Mouse (Mus musculus): ENCODE results near the gene Ldb3.
A peak's percentile ranks its signal among the peaks of the same experiment; 100 is the strongest.

The Ldb3 gene

DNA sequence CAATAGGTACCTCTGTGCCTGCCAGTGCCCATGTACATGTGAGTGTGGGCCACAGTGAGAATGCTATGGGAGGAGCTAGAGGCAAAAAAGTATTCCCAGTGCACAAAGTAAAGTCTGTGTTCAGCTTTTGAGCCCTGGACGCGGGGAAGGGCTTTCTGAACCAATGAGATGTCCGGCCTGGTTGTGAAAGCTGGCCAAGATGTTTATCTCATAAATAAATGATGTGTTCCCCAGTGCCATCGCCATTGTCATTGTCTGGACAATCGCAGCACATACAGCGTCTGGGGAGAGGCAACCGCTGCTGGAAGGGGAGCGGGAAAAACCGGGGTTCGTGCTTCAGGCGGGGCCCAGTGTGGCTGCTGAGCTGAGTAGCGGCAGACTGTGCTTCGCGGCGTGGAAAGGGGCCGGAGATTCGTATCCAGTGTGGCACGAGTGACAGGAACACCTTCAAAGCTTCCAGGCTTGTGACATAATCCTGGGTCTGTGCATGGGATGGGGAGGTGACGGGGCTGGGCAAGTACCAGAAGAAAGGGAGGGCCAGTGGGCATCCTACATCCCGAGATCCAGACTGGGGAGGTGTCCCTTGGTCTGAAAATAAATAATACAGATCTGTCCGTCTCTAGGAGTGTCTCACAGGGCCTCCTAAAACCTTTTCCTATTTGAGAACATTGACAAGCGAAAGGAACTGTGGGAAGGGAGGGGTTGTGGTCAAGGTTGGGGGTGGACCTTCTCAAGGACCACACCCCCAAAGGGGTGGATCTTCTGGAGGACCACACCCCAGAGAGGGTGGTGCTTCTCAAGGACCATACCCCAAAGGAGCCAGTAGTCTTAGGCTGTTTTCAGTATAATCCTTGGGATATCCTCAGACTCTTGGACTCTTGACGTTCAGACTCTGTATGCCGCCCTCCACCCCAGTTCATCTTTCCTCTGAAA, 2.5 kb upstream of the Ldb3 start:
- DNase-seq (ENCODE audit: low read depth, low spot score) = no peak

DNA sequence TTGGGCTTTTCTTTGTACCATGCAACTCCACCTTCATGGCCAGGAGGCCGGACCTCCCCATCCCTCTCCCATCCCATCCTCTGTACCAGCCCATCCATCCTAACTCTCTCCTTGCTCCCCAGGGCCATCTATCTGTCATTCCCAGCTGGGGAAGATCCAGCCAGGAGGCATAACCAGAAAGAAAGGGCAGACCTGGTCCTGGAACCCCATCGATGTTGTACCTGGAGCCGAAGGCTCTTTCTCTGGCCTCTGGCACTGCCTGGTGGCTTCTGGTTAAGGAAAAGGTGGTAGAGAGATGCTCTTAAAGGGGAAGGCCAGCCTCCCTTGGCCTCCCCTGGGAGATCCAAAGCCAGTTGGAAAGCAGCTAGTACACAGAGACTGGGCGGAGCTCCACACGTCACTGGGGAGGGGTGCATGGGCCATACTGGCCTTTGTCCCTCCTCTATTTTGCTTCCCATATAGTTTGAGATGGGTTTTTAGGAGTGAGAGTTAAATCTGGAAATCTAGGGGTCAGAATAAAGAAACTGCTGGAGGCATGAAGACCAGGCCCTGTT, 1.6 kb upstream of the Ldb3 start:
- no peak for DNase-seq (ENCODE audit: low read depth, low spot score)

DNA sequence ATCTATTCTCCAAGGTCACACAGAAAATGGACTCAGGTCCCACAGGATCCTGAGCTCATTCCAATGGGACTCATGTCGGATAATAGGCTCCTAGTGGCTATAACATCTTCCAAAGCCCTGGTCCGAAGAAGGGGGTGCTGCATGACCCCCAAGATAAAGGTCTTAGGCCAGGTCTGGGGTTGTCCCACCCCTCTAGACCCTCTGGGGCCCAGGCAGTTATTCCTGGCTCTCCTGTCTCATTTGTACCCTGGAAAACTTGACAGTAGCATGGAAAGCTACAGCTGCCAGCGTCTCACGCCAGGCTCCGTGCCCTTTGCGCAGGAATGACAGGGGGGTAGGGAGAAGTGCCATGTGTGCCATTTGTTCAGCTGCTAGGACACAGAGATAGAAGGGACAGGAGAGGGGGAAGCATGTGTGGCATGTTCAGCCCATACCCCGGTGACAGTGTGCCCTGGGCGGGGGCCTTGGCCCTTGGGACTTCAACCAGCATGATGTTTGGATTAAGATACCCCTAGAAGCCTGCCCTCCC, 767 bp upstream of the Ldb3 start:
- no peak for DNase-seq (ENCODE audit: low read depth, low spot score)

DNA sequence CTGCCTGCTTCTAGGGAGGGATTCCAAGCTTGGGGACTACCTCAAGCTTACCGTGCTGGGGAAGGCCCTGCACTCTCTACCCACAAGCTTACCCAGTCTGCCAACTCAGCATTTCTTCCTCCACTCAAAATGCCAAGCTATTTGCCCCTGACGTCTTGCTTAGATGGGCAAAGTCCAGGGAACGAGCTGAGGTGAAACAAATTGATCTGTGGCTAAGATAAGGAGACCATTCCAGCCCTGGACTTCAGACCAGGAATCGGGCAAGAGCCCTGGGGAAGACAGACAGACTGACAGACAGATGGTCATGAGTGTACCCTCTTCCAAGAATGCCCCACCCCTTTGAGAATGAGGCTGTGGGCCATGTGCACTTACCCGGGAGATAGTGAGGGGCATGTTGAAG, 477 bp downstream of the Ldb3 start:
- no peak for DNase-seq (ENCODE audit: low read depth, low spot score)

DNA sequence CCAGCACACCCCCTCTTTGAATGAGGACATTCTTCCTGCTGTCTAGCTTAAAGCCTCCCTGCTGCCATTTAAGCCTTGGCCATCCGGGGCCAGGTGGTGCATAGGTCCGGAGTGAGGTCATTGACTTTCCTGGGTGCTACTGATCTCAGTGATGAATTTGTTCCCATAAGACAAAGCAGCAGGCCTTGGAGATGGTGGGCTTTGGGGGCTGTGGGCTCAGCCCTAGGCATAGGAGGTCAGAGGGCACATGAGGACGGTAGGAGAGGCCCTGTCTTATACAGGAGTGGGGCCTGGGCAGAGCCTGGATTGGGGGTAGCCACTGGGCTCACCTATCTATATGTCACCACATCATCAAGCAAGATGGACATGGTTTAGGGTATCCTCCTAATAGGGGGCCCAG, 1.6 kb downstream of the Ldb3 start:
- no peak for DNase-seq (ENCODE audit: low read depth, low spot score)

DNA sequence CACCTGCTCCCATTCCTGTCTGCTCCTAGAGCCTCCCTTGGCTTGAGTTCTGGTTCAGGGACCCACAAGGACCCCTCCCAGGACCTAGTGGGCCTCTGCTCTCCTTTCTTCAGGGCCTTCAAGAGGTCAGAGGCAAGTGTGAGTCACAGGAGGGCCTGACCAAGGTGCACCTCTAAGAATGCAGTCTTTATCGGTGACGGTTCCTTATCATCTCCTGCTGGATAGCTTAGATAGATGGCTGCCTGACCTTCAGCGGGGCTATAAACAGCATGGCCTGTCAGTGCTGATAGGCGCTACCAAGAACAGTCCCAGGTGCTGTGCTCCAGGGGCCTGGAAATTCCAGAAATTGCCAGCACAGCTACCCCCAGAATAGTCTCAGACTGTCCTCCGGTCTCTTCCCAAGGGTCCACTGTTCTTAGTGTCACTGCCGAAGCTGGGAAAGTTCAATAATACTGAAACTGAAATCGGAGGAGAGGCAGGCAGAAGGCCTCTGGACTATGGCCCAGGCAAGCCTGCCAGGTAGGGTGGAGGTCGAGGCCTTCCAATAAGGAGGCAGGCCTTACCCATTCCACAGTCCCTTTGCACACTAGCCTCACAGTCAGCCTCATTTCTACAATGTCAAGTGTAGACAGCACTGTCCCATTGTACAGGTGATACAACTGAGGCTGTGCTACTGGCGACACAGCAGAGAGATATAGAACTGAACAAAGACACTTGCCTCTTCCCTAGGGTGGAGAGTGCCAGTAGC, 3.0 kb downstream of the Ldb3 start:
- DNase-seq (ENCODE audit: low read depth, low spot score) = no peak

DNA sequence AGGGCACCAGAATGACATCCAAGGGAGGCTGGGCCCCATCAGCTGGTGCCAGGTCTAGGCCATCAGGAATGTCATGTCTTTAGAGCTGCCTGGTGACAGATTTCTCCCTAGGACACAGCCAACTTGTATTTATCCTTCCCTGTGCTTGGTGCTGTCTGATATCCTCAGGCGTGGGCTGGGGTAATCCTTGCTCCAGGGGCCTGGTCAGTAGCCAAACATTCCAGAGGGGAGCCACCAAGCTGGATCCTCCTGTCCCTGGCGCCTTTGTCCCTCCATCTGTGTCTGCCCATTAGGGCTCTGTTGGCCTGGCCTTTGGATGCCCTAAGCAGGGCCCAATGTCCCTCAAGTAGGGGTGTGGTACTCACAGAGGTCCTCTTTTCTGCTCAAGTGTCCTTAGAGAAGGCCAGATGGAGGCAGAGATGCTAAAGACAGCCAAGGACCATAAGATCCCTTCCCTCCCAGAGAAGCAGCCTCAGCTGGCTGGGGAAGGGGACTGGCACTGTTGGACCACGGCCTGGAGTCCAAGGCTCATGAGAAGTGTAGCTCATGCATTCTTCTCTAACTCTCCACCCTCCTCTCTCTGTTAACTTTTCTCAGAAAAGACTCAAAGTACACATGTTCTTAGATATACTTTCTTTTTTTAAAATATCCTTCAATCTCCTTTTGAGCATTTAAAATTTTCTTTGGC, 5.6 kb downstream of the Ldb3 start:
- DNase-seq (ENCODE audit: low read depth, low spot score) = no peak

DNA sequence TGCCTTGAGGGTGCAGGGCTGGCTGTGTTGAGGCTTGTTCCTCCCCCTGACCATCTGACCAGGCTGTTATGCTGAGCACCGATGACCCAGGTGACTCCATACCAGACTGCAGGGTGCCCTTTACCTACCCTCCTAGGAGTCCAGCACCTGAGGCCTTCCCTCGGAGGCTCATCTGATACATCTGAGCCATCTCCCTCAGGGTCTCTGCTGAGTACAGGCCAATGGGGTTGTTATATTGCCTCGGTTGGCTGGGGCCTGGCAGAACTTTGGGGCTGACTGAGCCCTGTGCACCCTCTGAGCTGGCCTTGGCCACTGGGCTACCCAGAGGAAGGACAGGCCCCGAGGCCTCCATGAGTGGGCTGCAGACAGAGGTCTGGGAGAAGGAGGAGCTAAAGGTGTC, 11.6 kb downstream of the Ldb3 start:
- no peak for DNase-seq (ENCODE audit: low read depth, low spot score)

DNA sequence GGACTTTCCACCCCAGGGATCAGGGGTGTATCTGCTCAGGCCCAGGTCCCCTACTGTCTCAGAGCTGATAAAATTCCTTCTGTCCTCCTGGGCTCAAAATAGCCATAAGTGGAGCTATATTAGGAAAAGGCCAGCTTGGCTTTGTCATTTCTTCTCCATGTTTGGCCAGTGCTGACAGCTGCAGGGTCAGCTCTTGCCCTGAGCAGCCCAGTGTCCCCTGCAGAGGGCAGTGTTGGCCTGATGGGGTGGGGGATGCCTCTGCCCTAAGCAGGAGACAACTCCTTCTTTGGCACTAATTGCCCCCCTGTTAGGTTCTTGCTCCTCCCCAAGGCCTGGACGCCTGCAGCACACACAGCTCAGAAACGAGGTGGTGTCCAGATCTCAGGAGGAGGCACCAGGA, 14.4 kb downstream of the Ldb3 start:
- DNase-seq (ENCODE audit: low read depth, low spot score) = no peak

DNA sequence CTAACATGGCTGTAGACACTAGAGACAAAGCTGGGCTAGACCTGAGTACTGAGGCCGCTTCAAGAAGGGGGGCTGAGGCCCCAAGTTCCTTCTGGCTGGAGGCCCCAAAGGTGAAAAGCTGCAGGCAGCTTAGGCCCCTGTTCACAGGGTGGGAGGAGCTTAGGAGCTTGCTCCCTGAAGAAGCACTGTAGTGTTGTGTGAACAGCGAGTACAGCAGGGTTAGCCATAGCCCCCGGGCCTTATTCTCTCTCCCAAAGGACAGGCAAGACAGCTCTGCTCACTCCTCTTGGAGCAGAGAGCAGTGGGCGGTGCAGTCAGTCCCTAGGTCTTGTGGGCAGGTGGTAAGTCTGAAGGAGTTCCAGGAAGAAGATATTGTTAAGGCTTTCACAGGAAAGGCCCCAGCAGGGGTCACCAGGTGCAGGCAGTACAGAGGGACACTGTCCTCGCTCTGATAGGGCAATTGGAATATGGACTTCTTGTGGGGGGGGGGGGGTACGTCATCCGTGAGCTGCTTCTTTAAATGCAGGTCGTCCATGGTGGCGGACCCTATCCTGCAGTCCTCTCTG, 15.1 kb downstream of the Ldb3 start:
- DNase-seq (ENCODE audit: low read depth, low spot score) = no peak

DNA sequence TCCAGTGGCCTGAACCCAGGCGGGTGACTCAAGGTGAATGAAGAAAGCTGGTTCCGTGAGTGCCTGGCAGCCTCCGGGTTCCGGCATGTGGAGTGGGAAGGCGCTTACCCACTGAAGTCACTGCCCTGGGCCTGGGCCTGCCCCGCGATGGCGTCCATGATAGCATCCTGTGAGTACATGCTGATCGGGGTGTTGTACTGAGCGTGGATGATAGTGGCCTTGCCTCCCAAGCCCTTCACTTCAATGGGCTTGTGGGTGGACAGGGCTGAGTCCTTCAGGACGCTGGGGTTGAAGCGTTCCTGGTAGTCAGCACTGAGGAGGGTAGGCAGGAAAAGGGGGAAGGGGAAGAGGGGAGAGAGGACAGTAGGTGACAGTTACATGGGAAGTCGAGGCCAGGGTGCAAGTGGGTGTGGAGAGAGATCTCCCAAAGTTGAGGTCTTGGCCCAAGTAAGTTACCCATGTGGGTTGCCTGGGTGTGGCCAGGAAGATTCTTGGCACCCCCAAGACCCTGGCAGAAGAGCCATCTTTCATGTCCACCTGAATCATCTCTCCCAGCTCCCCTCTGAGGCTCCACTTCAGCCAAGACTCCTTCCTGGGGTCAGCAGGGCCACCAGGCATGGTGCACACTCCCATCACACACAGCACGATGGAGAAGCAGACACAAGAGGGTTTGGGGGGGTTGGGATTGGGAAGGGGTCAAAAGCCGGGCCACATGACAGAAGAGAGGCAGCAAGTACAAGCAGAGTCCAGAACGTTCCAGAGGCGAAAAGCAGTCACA, 16.7 kb downstream of the Ldb3 start:
- DNase-seq (ENCODE audit: low read depth, low spot score) = no peak

DNA sequence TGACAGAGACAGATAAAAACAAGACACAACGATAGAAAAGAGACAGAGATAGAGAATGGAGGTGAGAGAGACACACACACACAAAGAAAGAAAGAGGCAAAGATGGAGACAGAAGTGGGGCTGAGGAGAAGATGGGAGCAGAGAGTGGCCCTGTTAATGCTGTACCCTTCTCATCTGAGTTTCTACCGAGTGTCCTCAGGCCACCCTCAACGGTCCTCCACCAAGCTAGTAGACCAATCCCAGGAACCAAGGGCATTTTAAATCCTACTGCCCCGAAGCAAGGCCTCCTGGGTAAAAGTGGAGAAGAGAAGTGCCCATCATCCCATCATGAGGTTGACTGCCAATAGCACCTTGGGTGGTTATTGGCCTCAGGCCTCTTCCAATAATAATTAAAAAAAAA, 17.6 kb downstream of the Ldb3 start:
- DNase-seq (ENCODE audit: low read depth, low spot score) = no peak

DNA sequence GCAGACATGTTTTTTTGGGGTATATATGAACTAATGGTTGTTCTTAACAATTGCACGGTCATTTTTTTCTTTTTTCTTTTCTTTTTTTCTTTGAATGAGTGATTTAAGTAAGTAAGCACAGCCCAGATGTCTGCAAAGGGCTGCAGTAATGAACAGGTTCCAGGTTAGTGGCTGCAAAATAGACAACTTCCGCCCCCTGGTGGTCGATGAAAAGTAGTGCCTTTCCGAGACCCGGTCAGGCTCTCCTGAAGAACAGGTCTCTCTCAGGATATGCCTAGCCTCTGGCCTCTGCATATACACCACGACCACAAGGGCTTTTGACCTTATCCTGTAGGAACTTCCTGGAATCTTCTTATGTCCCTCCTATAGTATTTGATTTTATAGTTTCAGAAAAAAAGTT, 18.2 kb downstream of the Ldb3 start:
- DNase-seq (ENCODE audit: low read depth, low spot score) = peak; percentile 44

DNA sequence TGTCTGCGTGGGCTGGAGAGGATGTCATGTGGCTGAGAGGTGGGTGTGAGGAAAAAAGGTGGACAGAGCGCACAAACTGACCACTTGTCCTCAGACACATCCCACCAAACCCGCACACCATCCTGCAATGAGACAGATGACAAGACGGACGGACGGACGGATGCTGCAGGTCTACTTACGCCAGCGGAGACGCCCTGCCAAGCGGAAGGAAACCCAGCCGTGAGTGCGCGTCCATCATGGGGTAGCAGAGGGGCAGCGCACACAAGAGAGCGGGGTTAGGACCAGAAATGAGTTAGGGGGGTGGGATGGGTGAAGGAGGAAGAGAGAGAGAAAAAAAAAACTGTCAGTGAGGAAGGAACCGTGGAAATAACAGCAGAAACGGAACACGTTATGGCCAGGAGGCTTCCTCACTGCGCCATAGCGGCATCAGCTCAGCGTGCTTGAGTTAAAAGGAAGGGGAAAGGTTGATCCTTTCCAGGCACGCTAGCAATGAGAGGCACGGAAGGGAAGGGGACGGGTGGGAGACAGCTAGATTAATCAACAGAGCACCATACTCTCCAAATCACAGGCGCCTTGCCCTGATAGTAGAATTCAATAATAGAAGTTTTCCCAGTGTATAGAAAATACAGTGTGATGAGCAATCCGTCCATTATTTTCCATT, 18.8 kb downstream of the Ldb3 start:
- no peak for DNase-seq (ENCODE audit: low read depth, low spot score)

DNA sequence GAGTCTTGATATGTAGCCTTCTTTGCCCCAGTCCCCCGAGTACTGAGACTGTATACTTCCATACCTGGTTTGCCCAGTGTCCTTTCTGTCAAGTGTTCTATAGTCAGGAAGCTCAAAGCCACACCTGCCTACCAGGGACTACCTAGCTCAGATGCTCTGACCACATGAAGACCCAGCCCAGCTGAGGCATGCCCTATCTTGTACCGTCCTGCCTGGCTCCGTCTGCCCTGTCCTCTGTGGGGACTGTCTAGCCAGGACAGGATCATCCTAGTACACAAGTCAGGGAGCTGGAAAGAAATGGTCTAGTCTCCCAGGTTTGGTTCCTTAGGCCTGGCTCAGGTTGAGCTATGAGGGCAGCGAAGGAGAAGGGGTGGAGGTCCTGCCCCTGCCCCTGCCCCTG, 19.9 kb downstream of the Ldb3 start:
- no peak for DNase-seq (ENCODE audit: low read depth, low spot score)

DNA sequence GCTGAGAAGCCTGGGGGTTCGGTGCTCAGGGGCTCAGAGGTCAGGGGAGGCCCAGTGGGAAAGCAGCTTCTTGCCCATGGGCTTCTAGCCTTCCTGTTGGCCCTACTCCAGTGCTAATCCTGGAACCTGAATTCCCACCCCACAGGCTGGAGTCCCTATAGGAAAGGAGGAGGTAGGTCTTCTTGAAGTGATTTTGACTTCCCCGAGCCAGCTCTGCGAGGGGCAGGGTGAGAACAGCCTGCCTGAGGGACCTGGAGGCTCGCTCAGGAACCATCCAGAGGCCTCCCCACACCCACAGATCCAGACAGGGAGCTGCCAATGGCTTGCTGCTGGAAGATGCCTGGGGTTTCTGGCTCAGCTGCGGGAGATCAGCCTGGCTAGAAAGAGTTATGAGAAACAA, 20.8 kb downstream of the Ldb3 start:
- no peak for DNase-seq (ENCODE audit: low read depth, low spot score)

DNA sequence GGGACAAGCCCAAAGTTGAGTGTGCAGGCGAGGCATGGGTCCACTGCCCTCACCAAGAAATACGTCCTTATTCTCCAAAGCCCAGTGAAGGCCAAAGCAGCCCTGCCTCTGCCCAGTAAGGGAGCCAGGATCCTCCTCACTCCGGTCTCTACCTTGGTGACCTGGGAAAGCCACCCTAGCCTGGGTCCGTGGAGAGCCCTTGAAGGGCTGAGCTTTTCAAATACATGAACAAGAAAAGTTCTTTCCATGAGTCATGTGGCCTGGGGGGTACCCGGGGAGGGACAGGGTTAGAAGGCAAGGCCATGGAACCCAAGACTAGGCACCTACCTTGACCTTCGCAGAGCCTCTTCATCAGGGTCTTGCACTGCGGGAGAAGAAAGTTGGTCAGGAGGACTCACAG, 22.0 kb downstream of the Ldb3 start:
- no peak for DNase-seq (ENCODE audit: low read depth, low spot score)

DNA sequence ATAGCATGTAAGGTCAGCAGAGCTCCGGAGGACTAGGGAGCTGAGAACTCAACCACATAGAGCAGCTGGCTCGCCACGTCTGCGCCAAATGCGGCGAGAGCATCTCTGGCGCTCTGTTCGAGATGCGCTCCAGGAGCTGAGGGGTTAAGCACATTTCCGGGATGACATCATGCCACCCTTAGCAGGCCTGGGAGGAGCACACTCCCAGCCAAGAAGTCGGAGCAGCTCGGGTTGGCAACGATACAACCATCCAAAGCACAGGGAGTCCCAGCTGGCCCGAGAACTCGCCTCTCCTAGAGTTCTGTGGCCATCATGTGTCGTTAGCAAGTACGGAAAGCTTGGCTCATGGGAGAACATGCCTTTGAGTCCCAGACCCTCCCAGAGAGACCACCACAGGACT, 22.8 kb downstream of the Ldb3 start:
- no peak for DNase-seq (ENCODE audit: low read depth, low spot score)

DNA sequence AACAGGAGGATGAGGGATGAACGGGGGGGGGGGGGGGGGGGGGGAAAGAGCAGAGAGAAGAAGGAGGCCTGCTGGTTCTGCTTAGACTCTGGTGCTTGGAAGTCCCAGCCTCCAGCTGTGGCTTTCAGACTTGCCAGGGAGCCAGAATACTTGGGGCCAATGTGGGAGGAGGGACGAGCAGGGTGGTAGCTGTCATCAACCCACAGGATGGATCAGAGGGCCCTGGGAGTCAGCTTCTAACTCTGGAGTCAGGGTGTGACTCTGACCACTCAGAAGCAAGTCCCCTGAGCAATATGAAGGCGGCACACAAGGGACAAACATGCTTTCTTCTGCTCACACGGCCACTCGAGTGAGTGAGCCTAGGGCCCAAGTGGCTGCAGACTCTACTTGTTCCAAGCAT, 23.8 kb downstream of the Ldb3 start:
- DNase-seq (ENCODE audit: low read depth, low spot score) = no peak

DNA sequence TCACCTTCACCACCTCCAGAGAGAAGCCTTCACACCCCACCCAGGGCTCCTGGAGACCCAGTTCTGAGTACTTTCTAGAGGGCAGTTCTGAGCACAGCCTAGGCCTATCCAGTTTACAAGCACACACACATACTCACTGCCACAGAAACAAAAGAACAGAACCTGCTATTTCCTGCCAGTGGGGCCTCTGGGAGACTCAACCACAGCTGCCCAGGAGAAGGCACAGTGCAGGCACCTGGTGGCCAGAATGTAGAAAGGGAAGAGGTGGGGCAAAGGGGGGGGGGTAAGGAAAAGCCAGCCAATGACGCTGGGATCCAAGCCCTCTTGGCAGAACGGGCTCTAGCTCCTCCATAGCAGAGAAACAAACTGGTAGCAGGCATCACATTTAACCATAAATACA, 26.1 kb downstream of the Ldb3 start:
- DNase-seq (ENCODE audit: low read depth, low spot score) = no peak

Measured in CD4-positive helper T cell, adult 2 months (primary cell).